Mouse (Mus musculus) ES-E14 (cell line): ENCODE measurements around the gene Bri3bp. TPM values are rescaled to one million over a fixed set of nuclear protein-coding genes. Genes with fewer than 3 reads are reported as not detected.

Experiments
- DNase-seq: peaks from one replicate; pipeline ENCODE4 v3.0.0-alpha.2; 2013; ENCODE audit warnings: low read depth, low spot score
- H3K27ac ChIP-seq: 2 replicates; pipeline ENCODE4 v1.5.1; 2012; ENCODE audit warnings: low read depth, mild to moderate bottlenecking, low read length, moderate library complexity, mixed read lengths; ENCODE audit not compliant: poor library complexity, insufficient read depth, severe bottlenecking
- H3K36me3 ChIP-seq: 2 replicates; pipeline ENCODE4 v1.6.1; 2012; ENCODE audit warnings: mild to moderate bottlenecking, low read length, moderate library complexity, mixed read lengths; ENCODE audit not compliant: control insufficient read depth, poor library complexity, insufficient read depth, severe bottlenecking
- H3K4me1 ChIP-seq, 2 experiments: fragments of 150-350 bp in 1 of 2; sonication (generic) in 1 of 2; 2 replicates each; pipeline ENCODE4 v1.6.1; 2012; ENCODE audit warnings: low read length in 2 of 2, mild to moderate bottlenecking in 1 of 2, mixed read lengths in 1 of 2; ENCODE audit not compliant: control insufficient read depth in 2 of 2, insufficient read depth in 2 of 2, poor library complexity in 1 of 2
- H3K4me3 ChIP-seq, 2 experiments: fragments of 150-350 bp in 1 of 2; sonication (generic) in 1 of 2; 2 replicates each; pipeline ENCODE4 v1.5.1; 2012; ENCODE audit warnings: low read length in 2 of 2, low read depth in 1 of 2, mild to moderate bottlenecking in 1 of 2, mixed read lengths in 1 of 2; ENCODE audit not compliant: insufficient read depth in 1 of 2, poor library complexity in 1 of 2, severe bottlenecking in 1 of 2
- H3K9ac ChIP-seq: 2 replicates; pipeline ENCODE4 v1.6.1; 2012; ENCODE audit warnings: low read depth, mild to moderate bottlenecking, low read length, mixed read lengths; ENCODE audit not compliant: poor library complexity, insufficient read depth, severe bottlenecking
- H3K9me3 ChIP-seq: fragments of 150-350 bp; sonication (generic); 2 replicates; pipeline ENCODE4 v1.6.1; 2012; ENCODE audit warnings: low read depth, mild to moderate bottlenecking, low read length; ENCODE audit not compliant: control insufficient read depth, insufficient read depth
- CHD2 ChIP-seq: IDR thresholded peaks from 2 replicates; pipeline ENCODE4 v1.6.1; 2014; ENCODE audit warnings: mild to moderate bottlenecking, low read depth, low read length, inconsistent platforms
- HCFC1 ChIP-seq: IDR thresholded peaks from 2 replicates; pipeline ENCODE4 v1.6.1; 2012; ENCODE audit warnings: low read length, inconsistent platforms, borderline replicate concordance; ENCODE audit not compliant: insufficient read depth
- MAFK ChIP-seq: IDR thresholded peaks from 2 replicates; pipeline ENCODE4 v1.6.1; 2014; ENCODE audit warnings: mild to moderate bottlenecking, low read depth, low read length, inconsistent platforms; ENCODE audit not compliant: insufficient read depth
- ZC3H11A ChIP-seq: IDR thresholded peaks from 2 replicates; pipeline ENCODE4 v1.6.1; 2012; ENCODE audit warnings: low read depth, mild to moderate bottlenecking, inconsistent platforms, low read length, borderline replicate concordance
- ZNF384 ChIP-seq: IDR thresholded peaks from 2 replicates; pipeline ENCODE4 v1.6.1; 2012; ENCODE audit warnings: low read depth, low read length, inconsistent platforms
- in situ Hi-C, 2 experiments: fragments of 600-800 bp; cut with MboI; formaldehyde crosslinking; loops; one replicate each; pipeline ENCODE4 v1.15.1; 2025; ENCODE audit warnings: low sequenced_read_pairs in 2 of 2, inconsistent platforms in 1 of 2; ENCODE audit not compliant: unreplicated experiment in 2 of 2
- total RNA-seq: library from RNA; depleted of rRNA; stranded (reverse); fragments of 300-350 nt; gene quantifications from 2 replicates; pipeline ENCODE4 v1.2.3, GENCODE M21; 2012; rRNA removed

Gene Bri3bp
- total RNA-seq, 1 experiment: 52.7 TPM

DNA sequence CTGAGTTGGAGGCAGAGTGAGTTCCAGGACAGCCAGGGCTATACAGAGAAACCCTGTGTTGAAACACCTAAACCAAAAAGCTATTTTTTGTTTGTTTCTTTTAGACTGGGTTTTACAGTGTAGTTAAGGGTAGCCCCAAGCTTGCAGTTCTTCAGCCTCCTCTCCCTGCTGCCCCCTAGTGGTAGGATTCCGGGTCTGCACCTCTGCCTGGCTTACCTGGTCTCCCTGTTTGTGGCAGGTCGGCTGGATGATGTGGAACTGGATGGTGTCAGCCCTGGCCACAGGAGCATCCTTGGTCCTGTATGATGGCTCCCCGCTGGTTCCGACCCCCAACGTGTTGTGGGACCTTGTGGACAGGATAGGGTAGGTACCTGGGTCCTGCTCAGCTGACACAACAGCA is 68.2 kb downstream of the Bri3bp start:
- H3K27ac ChIP-seq: no peak overlapping the region
- H3K9ac ChIP-seq: no peak overlapping the region
- no peaks in the 10 kb centered on the region for H3K9me3 ChIP-seq
- H3K36me3 ChIP-seq: peaks cover 10% of the 10 kb centered on the region; the same call in 1 of the 2 replicates
- in situ Hi-C loops: no loop called here
- TF ChIP-seq CHD2 (no peak), ZNF384 (no peak), HCFC1 (no peak), MAFK (no peak), ZC3H11A (no peak)
- no peak overlapping the region for H3K4me3 ChIP-seq
- peaks cover 0 to 29% of the 10 kb centered on the region in 2 experiments; a peak in 2 of 4 replicates for H3K4me1 ChIP-seq
- DNase-seq: peak; percentile 86

Other genes with a start within 250 kb of the Bri3bp start
- 28.8 and 36.8 TPM in 2 replicates for gene Scarb1, start 100.5 kb upstream of the Bri3bp start, total RNA-seq
- 0.98 and 1.6 TPM in 2 replicates for gene Gm10382, start 52.2 kb upstream of the Bri3bp start, total RNA-seq
- gene Ubc, start 51.4 kb upstream of the Bri3bp start, total RNA-seq: 1,120 and 1,195 TPM in 2 replicates
- 24.7 and 26.3 TPM in 2 replicates for gene Dhx37, start 7.4 kb upstream of the Bri3bp start, total RNA-seq
- gene Aacs, start 34.2 kb downstream of the Bri3bp start, total RNA-seq: 16.5 and 20.6 TPM in 2 replicates
- gene Tmem132b, start 90.2 kb downstream of the Bri3bp start, total RNA-seq: 0.13 and 0.48 TPM in 2 replicates